Mouse (Mus musculus): ENCODE data around the gene Mgmt. TPM values are rescaled to one million over a fixed set of nuclear protein-coding genes. Genes with fewer than 3 reads are reported as not detected.

Mgmt gene
- polyA plus RNA-seq, 1 experiment from 2014 or later, result 1.6 TPM

DNA sequence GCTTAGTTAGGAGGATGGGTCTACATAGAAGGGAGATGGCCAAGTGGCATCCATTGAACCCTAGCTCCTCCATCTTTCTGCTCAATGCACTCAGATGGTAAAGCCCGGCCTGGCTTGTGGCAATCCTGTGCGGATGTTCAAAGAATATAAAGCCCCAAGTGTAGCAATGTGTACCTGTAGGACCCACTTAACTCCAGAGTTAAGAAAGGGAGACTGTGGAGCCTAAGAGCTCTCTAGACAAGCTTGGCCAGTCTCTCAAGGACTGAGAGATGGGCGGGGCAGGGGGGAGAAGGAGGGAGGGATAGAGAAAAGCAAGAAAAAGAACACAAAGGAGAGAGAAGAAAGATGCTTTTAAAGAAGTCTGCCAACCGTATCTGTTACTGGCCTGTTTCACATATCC, 27.9 kb upstream of the Mgmt start:
- Histone ChIP-seq H3K4me2 (no peak overlapping the region), H3K27ac (no peak overlapping the region), H3K36me3 (ENCODE audit: poor library complexity, severe bottlenecking) (no peaks in the 10 kb centered on the region), H3K9ac (no peak overlapping the region), H3K4me3 (no peak overlapping the region), H3K4me1 (peaks cover 17% of the 10 kb centered on the region), H3K27me3 (peaks cover 17% of the 10 kb centered on the region; the same call in 1 of the 2 replicates), H3K9me3 (replicated peaks) (no peaks in the 10 kb centered on the region)
- 73% methylated on average over 4 of the region's 4 CpGs for WGBS
- ATAC-seq, result no peak

DNA sequence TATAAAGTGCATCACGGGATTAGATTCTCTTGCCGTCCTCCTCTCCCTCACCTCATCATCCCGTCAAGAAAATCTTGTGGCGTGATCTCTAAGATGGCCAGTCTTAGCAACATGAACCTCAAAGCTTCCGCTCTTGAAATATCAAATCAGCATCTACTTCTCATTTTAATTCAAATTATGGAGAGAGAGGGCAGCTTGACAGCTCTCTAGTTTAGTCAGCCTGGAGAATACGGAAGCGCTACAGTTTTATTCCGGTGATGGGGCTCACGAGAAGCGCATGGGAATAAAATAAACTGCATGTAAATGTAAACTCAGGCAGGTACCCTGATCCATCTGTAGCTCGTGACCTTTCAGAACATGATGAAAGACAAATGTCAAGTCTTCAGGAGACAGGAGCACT, 22.9 kb upstream of the Mgmt start:
- no peak overlapping the region for H3K9ac ChIP-seq
- no peak overlapping the region for H3K4me3 ChIP-seq
- peaks cover 10% of the 10 kb centered on the region for H3K4me1 ChIP-seq
- no peak for ATAC-seq
- H3K9me3 ChIP-seq (replicated peaks), result no peaks in the 10 kb centered on the region
- 63% methylated on average over 11 of the region's 11 CpGs for WGBS
- H3K27ac ChIP-seq, result no peak overlapping the region
- no peaks in the 10 kb centered on the region for H3K36me3 ChIP-seq (ENCODE audit: poor library complexity, severe bottlenecking)
- no peak overlapping the region for H3K4me2 ChIP-seq
- peaks cover 16% of the 10 kb centered on the region; the same call in 1 of the 2 replicates for H3K27me3 ChIP-seq

DNA sequence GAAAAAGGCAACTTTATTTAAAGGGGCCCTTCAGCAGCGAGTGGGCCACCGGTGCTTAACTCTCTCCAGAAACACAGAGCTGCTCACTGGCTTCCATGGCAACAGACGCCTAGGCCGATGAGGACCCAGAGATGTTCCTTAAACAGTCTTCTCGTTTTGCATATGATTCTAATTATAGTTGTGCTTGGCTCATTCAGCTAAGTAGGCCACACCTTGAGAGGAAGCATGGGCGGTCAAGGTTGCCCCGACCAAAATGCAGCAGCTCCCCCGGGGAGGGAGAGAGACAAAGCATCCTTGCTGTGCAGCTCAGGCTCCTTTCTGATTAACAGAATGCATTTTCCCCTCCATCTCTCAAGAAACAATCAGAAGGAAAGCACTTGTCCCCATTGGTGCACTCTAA, 22.4 kb upstream of the Mgmt start:
- Histone ChIP-seq H3K4me1 (peaks cover 10% of the 10 kb centered on the region), H3K4me3 (no peak overlapping the region), H3K9ac (no peak overlapping the region), H3K4me2 (peak overlapping the region; percentile 18; the same call in 1 of the 2 replicates), H3K36me3 (ENCODE audit: poor library complexity, severe bottlenecking) (no peaks in the 10 kb centered on the region), H3K9me3 (replicated peaks) (no peaks in the 10 kb centered on the region), H3K27me3 (peaks cover 16% of the 10 kb centered on the region), H3K27ac (no peak overlapping the region)
- ATAC-seq, result no peak
- 4% methylated on average over 8 of the region's 8 CpGs for whole genome bisulfite sequencing

DNA sequence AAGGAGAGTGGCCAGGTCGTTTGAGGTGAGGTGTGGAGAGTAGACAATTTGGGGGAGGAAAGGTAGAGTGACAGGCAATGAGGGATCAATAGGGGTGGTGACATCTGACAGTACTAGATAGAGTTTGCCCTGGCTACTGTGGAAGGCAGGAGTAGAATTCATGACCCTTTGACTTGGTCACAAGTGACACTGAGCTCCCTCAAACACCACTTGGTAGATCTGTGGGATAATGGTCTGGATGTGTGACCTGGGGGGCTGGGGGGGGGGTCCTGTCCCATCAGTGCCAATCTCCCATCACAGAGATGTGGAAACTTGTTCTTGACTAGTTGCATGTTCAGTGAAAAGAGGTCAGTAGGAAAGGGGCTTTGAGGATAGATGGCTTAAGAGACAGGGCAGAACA, 20.0 kb upstream of the Mgmt start:
- no peaks in the 10 kb centered on the region for H3K36me3 ChIP-seq (ENCODE audit: poor library complexity, severe bottlenecking)
- WGBS, result 58% methylated on average over 1 of the region's 1 CpGs
- H3K9me3 ChIP-seq (replicated peaks), result no peaks in the 10 kb centered on the region
- H3K4me3 ChIP-seq, result no peak overlapping the region
- H3K27ac ChIP-seq, result no peak overlapping the region
- no peak overlapping the region for H3K4me2 ChIP-seq
- no peak for ATAC-seq
- no peak overlapping the region for H3K9ac ChIP-seq
- peaks cover 10% of the 10 kb centered on the region for H3K4me1 ChIP-seq
- H3K27me3 ChIP-seq, result peaks cover 18% of the 10 kb centered on the region

DNA sequence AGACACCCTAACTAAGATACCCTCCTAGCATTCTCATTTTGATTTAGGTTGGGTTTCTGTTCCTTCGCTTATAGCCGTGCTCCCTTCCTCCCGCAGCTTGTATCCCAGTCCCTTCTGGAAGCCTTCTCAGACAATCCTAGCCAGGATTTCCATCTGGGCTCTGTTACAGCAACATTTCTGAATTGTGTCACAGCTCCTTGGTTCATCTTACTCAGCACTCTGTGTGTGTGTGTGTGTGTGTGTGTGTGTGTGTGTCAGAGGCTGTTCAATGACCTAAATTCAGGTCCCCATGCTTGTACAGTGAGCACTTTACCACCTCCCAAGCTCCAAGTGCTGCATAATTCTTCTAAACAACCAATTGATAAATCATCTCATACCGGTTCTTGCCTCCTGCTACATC, 14.0 kb upstream of the Mgmt start:
- H3K9me3 ChIP-seq (replicated peaks), result no peaks in the 10 kb centered on the region
- peaks cover 3% of the 10 kb centered on the region; the same call in 1 of the 2 replicates for H3K27me3 ChIP-seq
- no peak overlapping the region for H3K9ac ChIP-seq
- no peaks in the 10 kb centered on the region for H3K36me3 ChIP-seq (ENCODE audit: poor library complexity, severe bottlenecking)
- H3K4me3 ChIP-seq, result no peak overlapping the region
- no peak overlapping the region for H3K4me2 ChIP-seq
- no peak for ATAC-seq
- H3K4me1 ChIP-seq, result no peaks in the 10 kb centered on the region
- H3K27ac ChIP-seq, result no peak overlapping the region
- 91% methylated on average over 4 of the region's 4 CpGs for WGBS

DNA sequence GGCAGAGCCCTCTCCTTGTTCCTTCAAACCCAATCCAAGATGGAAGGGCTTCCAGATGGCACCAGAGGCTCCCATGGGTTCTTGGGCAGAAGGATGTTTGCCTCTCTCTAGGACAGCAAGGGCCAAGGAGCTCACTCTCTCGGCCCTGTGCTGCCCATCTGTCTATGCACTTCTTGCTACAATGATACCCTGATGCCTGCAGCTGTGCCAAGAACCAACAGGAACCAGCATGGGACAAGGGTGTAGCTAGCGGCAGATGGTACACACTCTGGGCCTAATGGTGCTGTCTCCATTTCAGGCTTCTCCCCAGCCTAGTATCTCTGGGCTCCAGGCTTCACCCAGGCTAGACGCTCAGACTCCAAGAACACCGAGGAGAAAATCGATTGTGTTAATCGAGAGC, 6.3 kb upstream of the Mgmt start:
- Histone ChIP-seq H3K9me3 (replicated peaks) (no peaks in the 10 kb centered on the region), H3K4me2 (no peak overlapping the region), H3K36me3 (ENCODE audit: poor library complexity, severe bottlenecking) (no peaks in the 10 kb centered on the region), H3K4me1 (no peaks in the 10 kb centered on the region), H3K9ac (no peak overlapping the region), H3K4me3 (no peak overlapping the region), H3K27ac (no peak overlapping the region), H3K27me3 (peaks cover 3% of the 10 kb centered on the region; the same call in 1 of the 2 replicates)
- ATAC-seq, result no peak
- WGBS, result 89% methylated on average over 6 of the region's 6 CpGs

DNA sequence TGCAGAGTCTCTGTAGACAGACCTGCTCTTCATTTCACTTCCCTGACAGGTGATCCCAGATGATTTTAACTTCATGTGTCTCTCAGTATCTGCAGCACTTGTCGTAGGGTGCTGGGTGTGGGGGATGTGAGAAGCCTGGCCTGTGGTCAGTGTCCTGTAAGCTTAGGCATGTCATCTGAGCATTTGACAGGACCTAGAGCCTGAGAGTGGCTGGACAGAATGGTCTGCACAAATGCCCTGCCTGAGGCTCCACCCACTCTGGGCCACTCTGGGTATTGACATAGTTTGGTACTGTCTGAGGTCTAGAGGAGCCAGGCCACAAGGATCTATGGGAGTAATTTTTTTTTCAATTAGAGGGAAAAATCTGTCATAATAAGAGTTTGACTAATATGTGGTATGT, 942 bp downstream of the Mgmt start:
- Histone ChIP-seq H3K27me3 (0 out of 2 replicates have a peak, but pooled peaks cover 3% of the 10 kb centered on the region), H3K36me3 (ENCODE audit: poor library complexity, severe bottlenecking) (no peaks in the 10 kb centered on the region), H3K4me2 (no peak overlapping the region), H3K4me3 (no peak overlapping the region), H3K9ac (no peak overlapping the region), H3K9me3 (replicated peaks) (no peaks in the 10 kb centered on the region), H3K27ac (no peak overlapping the region), H3K4me1 (peaks cover 5% of the 10 kb centered on the region; the same call in 1 of the 2 replicates)
- no peak for ATAC-seq
- 96% methylated on average over 1 of the region's 1 CpGs for WGBS

DNA sequence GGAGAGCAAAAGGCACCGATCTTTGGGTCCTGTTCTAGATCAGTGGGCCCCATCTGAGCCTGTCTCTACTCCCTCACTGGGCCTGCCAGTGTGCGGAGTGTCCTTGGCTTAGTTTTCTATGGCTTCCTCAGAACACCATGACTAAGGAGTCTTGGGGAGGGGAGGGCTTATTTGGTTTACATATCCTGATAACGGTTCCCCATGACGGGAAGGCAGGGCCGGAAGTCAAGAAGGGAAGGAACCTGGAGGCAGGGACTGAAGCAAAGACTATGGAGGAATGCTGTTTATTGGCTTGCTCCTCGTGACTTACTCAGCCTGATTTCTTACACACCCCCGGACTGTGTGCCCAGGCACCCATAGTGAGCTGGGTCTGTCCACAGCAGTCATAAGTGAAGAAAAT, 1.4 kb downstream of the Mgmt start:
- ATAC-seq, result no peak
- H3K4me1 ChIP-seq, result peaks cover 5% of the 10 kb centered on the region; the same call in 1 of the 2 replicates
- no peaks in the 10 kb centered on the region for H3K36me3 ChIP-seq (ENCODE audit: poor library complexity, severe bottlenecking)
- no peak overlapping the region for H3K9ac ChIP-seq
- H3K27me3 ChIP-seq, result 0 out of 2 replicates have a peak, but pooled peaks cover 3% of the 10 kb centered on the region
- H3K4me3 ChIP-seq, result no peak overlapping the region
- no peaks in the 10 kb centered on the region for H3K9me3 ChIP-seq (replicated peaks)
- H3K4me2 ChIP-seq, result no peak overlapping the region
- WGBS, result 97% methylated on average over 7 of the region's 7 CpGs
- H3K27ac ChIP-seq, result no peak overlapping the region

DNA sequence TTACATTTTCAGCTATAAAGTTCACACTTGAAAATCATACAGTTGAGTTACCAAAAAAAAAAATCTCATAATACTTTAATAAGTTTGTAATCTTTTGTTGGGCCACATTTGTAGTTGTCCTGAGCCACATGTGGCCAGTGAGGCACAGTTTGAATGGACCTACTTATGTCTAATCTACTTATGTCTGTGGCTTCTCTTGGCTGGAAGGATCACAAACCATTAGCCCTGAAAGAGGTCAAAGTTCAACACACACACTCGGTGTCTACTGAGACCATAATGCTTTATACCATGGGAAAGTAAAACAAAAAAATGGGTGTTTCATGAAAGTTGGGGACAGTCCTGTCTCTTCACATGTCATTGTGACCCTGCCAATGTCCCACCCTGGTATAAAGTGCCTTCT, 3.1 kb downstream of the Mgmt start:
- Histone ChIP-seq H3K4me3 (no peak overlapping the region), H3K36me3 (ENCODE audit: poor library complexity, severe bottlenecking) (no peaks in the 10 kb centered on the region), H3K9me3 (replicated peaks) (no peaks in the 10 kb centered on the region), H3K27me3 (no peaks in the 10 kb centered on the region), H3K4me1 (peaks cover 5% of the 10 kb centered on the region; the same call in 1 of the 2 replicates), H3K4me2 (no peak overlapping the region), H3K9ac (no peak overlapping the region), H3K27ac (no peak overlapping the region)
- WGBS, result 30% methylated on average over 1 of the region's 1 CpGs
- no peak for ATAC-seq

DNA sequence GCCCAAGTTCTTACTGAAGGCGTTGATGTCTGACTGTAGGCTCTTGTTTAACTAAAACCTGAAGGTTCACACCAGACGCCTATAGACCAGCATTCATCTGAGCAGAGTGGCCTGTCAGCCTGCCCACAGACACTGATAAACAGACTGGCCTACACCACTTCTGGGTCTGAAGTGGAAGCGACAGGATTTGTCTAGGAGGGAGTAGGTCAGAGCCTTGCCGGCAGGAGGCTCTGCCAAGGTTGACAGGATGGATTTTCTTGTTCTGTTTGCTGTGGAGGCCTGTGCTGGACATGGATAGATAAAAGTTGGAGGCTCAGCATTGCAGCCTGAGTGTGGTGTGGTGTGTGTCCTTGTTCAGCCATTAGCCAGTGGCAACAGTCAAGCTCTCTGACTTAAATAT, 3.6 kb downstream of the Mgmt start:
- H3K9me3 ChIP-seq (replicated peaks), result no peaks in the 10 kb centered on the region
- WGBS, result 80% methylated on average over 4 of the region's 4 CpGs

DNA sequence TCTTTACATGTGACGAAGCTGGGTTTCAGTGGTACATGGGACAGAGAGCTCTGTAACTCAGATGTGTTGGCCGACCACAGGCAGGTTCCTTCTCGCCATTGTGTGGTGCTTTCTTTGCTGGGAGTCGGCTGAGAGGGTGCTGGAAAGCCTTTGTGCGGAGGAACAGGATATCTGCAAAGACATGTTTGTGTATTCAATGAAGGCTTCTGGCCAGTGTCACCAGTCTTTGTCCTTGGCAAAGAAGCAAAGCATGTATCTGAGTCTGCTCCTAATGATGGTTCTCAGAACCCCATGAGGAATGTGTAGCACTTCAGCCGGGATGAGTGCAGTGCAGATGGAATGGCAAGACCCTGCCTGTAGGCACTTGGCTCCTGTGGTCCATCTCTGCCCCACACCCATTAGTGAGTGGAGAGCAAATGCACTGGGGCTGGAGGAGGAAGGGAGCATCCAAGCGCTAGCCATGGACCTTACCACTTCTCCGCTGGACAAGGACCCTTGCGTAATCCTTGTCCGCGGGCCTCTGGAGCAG, 14.3 kb downstream of the Mgmt start:
- Histone ChIP-seq H3K4me1 (no peaks in the 10 kb centered on the region), H3K27me3 (no peaks in the 10 kb centered on the region), H3K4me2 (no peak overlapping the region), H3K4me3 (no peak overlapping the region), H3K36me3 (ENCODE audit: poor library complexity, severe bottlenecking) (no peaks in the 10 kb centered on the region), H3K9ac (no peak overlapping the region), H3K27ac (no peak overlapping the region), H3K9me3 (replicated peaks) (0 out of 2 replicates have a peak, but pooled peaks cover 3% of the 10 kb centered on the region)
- ATAC-seq, result no peak
- WGBS, result 93% methylated on average over 11 of the region's 11 CpGs

More for the DNA sequence above, 3.6 kb downstream of the Mgmt start:
- Histone ChIP-seq H3K27me3 (no peaks in the 10 kb centered on the region), H3K9ac (no peak overlapping the region), H3K27ac (no peak overlapping the region), H3K4me2 (no peak overlapping the region), H3K4me1 (peaks cover 5% of the 10 kb centered on the region; the same call in 1 of the 2 replicates), H3K4me3 (no peak overlapping the region), H3K36me3 (ENCODE audit: poor library complexity, severe bottlenecking) (no peaks in the 10 kb centered on the region)
- no peak for ATAC-seq

DNA sequence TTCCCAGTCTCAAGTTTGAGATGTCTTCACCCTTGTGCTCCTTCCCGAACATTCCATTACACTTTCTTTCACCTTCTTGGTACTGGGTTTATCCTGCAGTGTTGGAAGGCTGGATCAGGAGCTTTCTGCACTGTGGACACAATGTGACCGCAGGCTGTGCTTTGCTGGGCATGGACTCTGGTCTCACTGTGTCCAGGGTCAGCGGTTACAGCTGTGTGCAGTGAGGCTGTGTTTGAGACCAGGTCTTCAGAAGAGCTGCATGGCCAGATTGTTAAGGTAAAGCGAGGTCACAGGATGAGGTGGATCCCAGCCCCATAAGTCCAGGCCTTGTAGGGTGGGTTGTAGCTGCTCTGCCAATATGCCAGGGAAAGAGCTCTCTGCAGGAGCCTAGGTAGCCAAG, 18.5 kb downstream of the Mgmt start:
- Histone ChIP-seq H3K27me3 (no peaks in the 10 kb centered on the region), H3K4me2 (no peak overlapping the region), H3K9me3 (replicated peaks) (no peaks in the 10 kb centered on the region), H3K27ac (no peak overlapping the region), H3K4me3 (no peak overlapping the region), H3K4me1 (no peaks in the 10 kb centered on the region), H3K9ac (no peak overlapping the region), H3K36me3 (ENCODE audit: poor library complexity, severe bottlenecking) (no peaks in the 10 kb centered on the region)
- ATAC-seq, result no peak
- 92% methylated on average over 4 of the region's 4 CpGs for WGBS

DNA sequence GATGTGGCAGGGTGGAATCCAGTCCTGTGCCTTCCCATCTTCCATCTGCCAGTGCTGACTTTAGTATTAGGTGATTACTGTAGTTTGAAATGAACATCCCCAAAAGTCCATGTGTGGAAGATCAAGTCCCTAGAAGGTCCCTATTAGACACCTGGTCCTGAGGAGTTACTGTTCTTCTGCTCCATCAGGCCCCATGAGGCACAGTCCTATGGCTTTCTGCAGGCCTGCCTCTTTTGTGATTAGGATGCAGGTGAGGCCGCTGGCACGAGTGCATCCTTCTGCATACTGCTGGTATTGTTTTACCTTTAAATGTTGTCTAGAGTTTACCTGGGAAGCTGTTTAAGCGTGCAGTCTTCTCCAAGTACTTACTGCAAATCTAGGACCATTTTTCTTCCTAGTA, 21.6 kb downstream of the Mgmt start:
- Histone ChIP-seq H3K27ac (no peak overlapping the region), H3K4me2 (no peak overlapping the region), H3K27me3 (no peaks in the 10 kb centered on the region), H3K4me1 (no peaks in the 10 kb centered on the region), H3K36me3 (ENCODE audit: poor library complexity, severe bottlenecking) (no peaks in the 10 kb centered on the region), H3K9ac (no peak overlapping the region), H3K4me3 (no peak overlapping the region), H3K9me3 (replicated peaks) (no peaks in the 10 kb centered on the region)
- 87% methylated on average over 3 of the region's 3 CpGs for WGBS
- no peak for ATAC-seq
